Mouse (Mus musculus): ENCODE data around the gene Snrnp40.

GRCm38 (mm10) chr4:130321640-130322039, 38.3 kb upstream of the Snrnp40 start:
- TF ChIP-seq CTCF (IDR thresholded peaks at IDR 0.05; ENCODE audit: low read depth, low read length) (no peak), POLR2A (IDR thresholded peaks at IDR 0.05; ENCODE audit: borderline replicate concordance, low read depth, low read length) (no peak)
